Mouse (Mus musculus) spleen, postnatal 4 days (tissue): ENCODE data around the gene Morn5.

ENCODE experiments used
- DNase-seq, 2 experiments: peaks; one replicate each; pipeline ENCODE4 v3.0.0; 2022; ENCODE audit warnings: low spot score in 2 of 2

The Morn5 gene

GRCm38 (mm10) chr2:36103555-36104367, 54.5 kb downstream of the Morn5 start:
- DNase-seq = no peak

DNA sequence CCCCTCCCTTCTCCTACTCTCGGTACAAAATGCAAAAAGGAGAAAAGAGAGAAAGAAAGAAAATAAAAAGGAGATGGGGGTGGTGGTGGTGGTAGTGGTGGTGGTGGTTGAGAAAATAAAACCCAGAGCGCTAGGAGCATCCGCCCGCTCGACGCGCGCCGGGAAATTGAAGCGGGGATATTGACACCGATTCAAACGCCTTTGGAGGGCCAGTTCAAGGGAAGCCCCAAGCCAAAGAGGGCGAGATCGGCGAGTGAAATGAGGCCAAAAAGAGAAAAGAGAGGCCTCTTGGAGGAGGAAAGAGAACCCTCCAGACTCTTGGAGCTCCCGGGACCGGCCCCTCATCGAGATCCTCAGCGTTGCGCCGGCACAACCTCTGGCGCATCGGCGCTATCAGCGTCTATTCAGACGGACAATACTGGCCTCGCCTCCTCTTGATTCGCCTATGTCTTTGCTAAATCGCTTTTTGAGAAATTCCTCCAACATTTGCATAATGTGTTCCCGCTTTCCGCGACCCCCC, 55.2 kb downstream of the Morn5 start:
- no peak for DNase-seq

- no peak for DNase-seq
Observed at GRCm38 (mm10) chr2:36104956-36105741, 55.9 kb downstream of the Morn5 start, which contains the start of gene Lhx6. Gene Lhx6, minus strand, starts transcription at chr2:36105408.

DNA sequence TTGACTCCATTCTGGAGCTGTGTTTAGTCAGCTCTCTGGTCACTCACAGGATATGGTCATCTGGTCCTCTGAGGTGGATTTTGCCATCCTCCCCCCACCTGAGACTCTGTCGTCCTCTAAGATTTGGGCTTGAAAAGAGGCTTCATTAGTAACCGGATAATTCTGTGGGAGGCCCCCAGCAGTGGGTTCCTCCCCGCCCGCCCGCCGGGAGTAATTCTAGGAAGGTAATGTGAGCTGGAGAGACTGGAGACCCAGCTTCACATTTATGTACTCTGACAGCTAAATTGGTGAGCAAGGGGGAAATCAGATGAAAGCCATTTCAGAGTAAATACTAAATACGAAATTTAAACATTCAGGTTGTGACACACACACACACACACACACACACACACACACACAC, 59.4 kb downstream of the Morn5 start:
- no peak for DNase-seq

DNA sequence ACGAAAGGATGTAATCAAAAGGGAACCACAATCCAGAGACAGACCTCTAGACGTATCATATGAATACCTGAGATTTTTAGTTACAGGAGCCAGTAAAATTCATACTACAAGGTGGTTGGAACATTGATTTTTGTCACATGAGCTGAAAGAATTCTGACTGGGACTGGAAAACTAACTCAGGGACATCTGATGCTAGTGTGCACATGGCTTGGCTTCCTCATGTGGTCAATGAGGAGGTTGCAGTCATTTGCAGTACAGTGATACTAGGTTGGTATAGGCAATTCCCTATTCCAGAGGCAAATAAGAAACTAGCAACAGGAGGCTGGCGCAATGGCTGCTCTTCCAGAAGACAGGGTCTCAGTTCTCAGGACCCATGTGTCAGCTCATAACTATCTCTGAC, 63.4 kb downstream of the Morn5 start:
- DNase-seq = no peak

DNA sequence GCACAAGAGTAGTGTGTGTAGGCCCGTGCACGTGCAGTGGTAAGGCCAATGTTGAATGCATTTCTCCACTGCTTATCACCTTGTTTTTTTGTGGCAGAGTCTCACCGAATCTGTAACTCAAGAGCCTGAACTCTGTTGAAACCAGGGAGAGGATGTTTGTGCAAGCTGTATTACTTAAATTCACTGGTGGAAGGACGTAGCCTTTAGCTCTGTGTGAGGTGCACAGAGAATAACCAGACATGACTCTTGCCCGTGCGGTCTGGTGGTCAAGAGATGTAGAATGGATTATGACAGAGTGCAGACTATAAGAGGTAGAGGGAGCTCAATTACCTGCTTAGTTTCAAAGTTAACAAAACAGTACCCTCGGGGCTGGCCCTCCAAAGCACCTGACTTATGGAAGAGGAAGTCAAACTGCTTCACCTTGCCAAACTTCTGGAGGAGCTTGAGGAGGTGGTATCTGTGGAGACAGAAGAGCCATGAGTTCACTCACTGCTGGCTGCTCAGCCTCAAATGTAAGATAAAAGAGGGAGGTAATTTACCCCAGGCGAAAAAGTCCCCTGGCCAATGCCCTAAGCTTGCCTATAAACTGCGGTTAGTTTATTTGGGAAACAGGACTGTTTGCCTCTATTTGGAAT, 77.7 kb downstream of the Morn5 start:
- DNase-seq = no peak

GRCm38 (mm10) chr2:36127973-36128372, 78.7 kb downstream of the Morn5 start:
- DNase-seq = no peak

- no peak for DNase-seq
Observed at GRCm38 (mm10) chr2:36129051-36129450, 79.8 kb downstream of the Morn5 start.
